ENCODE assay signal across 23 mouse cellular contexts in the genomic region with DNA sequence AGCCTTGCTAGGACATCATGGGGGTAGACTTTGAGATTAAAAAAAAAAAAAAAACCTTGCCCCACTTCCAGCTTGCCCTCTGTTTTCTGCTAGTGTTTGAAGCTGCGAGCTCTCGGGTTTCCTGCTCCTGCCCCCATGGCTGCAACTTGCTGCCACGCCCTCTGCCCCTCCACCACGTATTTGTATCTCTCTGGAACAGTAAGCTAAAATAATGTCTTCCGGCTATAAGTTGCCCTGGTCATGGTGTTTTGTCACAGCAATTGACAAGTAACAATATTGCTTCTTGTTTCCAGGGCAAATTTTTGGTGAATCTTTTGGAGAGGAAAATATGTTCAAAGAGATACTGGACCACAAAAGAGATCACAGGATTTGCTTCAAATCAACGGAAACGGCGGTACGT. TPM values are rescaled to one million over a fixed set of nuclear protein-coding genes. Genes with fewer than 3 reads are reported as not detected.
DNase-seq lines count a peak whose midpoint lies in the region; ATAC-seq lines count a peak whose summit lies in the region.
"Had no signal": no experiment of that assay in that cellular context is flagged by ENCODE, and none has a peak within 500 bp of the region (broad histone marks: within the 10 kb centered on the region; RNA-seq: fewer than 3 reads in every experiment).

No protein-coding gene starts in this region.

- 58% methylated on average over 9 of the region's 9 CpGs for WGBS in heart, embryonic 10.5 days
- WGBS in hindbrain, embryonic 10.5 days = 64% methylated on average over 9 of the region's 9 CpGs
- 66% methylated on average over 9 of the region's 9 CpGs for WGBS in hindbrain, embryonic 11.5 days

- no peak for DNase-seq in heart, embryonic 10.5 days (ENCODE audit: low spot score)
- DNase-seq in heart, postnatal 4 days = no peak
- no peak for DNase-seq in hindbrain, embryonic 10.5 days (ENCODE audit: low spot score)
- DNase-seq in hindbrain, embryonic 11.5 days (ENCODE audit: low spot score) = no peak
- peak; percentile 46 for DNase-seq in thymus, postnatal 0 days (ENCODE audit: low spot score)
- no peak for DNase-seq in thymus, postnatal 10 days (ENCODE audit: low spot score in 2 of 2)
- DNase-seq in layer of hippocampus, adult 9-11 months = no peak
- DNase-seq: adrenal gland, adult 8-10 months; cerebellum, adult 8-10 months; gastrocnemius, postnatal 14 days; kidney, adult 18-20 months; kidney, postnatal 36 days; lung, postnatal 14 days; right cerebral cortex, postnatal 25 days; thymus, adult 2 months had no signal

- no peaks in the 10 kb centered on the region for H3K9me3 ChIP-seq in heart, embryonic 10.5 days
- H3K9me3 ChIP-seq in hindbrain, embryonic 10.5 days = no peaks in the 10 kb centered on the region
- H3K9me3 ChIP-seq in hindbrain, embryonic 11.5 days (ENCODE audit: control insufficient read depth, low read length) = no peaks in the 10 kb centered on the region
- H3K9me3 ChIP-seq: forebrain, embryonic 13.5 days; stomach, embryonic 15.5 days had no signal

- H3K27me3 ChIP-seq in heart, embryonic 10.5 days (ENCODE audit: insufficient read depth, poor library complexity, severe bottlenecking) = no peaks in the 10 kb centered on the region
- peaks cover 49% of the 10 kb centered on the region for H3K27me3 ChIP-seq in hindbrain, embryonic 10.5 days (ENCODE audit: insufficient read depth, poor library complexity, severe bottlenecking)
- H3K27me3 ChIP-seq in hindbrain, embryonic 11.5 days (ENCODE audit: control insufficient read depth, insufficient read depth, low read length) = peaks cover 3% of the 10 kb centered on the region; the same call in 1 of the 2 replicates
- H3K27me3 ChIP-seq: stomach, embryonic 15.5 days had no signal

- H3K27ac ChIP-seq in heart, embryonic 10.5 days = peak overlapping the region; percentile 87
- peak overlapping the region; percentile 74; the same call in 1 of the 2 replicates for H3K27ac ChIP-seq in hindbrain, embryonic 10.5 days
- no peak overlapping the region for H3K27ac ChIP-seq in hindbrain, embryonic 11.5 days (ENCODE audit: low read depth, low read length)

- no peak for ATAC-seq in hindbrain, embryonic 11.5 days (ENCODE audit: low FRiP score)
- ATAC-seq in megakaryocyte progenitor cell, adult 5-6 weeks (replicated peaks; ENCODE audit: poor library complexity) = 0 out of 2 replicates have a peak, but pooled peaks have one; percentile 17
- ATAC-seq: forebrain, embryonic 13.5 days; hindbrain, embryonic 16.5 days; midbrain, embryonic 16.5 days had no signal

- H3K9ac ChIP-seq in hindbrain, embryonic 11.5 days (ENCODE audit: low read depth, low read length) = no peak overlapping the region
- H3K9ac ChIP-seq: forebrain, embryonic 13.5 days; stomach, embryonic 15.5 days had no signal

- H3K4me3 ChIP-seq in heart, embryonic 10.5 days = no peak overlapping the region
- no peak overlapping the region for H3K4me3 ChIP-seq in hindbrain, embryonic 10.5 days
- H3K4me3 ChIP-seq in hindbrain, embryonic 11.5 days (ENCODE audit: low read depth, low read length) = no peak overlapping the region
- H3K4me3 ChIP-seq: forebrain, embryonic 13.5 days; stomach, embryonic 15.5 days had no signal

- H3K4me2 ChIP-seq in hindbrain, embryonic 11.5 days (replicated peaks; ENCODE audit: low read depth, low read length) = no peak overlapping the region
- H3K4me2 ChIP-seq: liver, embryonic 11.5 days; stomach, embryonic 15.5 days had no signal

- H3K36me3 ChIP-seq in heart, embryonic 10.5 days = no peaks in the 10 kb centered on the region
- H3K36me3 ChIP-seq in hindbrain, embryonic 10.5 days = no peaks in the 10 kb centered on the region
- H3K36me3 ChIP-seq in hindbrain, embryonic 11.5 days (ENCODE audit: control insufficient read depth, insufficient read depth, low read length) = no peaks in the 10 kb centered on the region
- H3K36me3 ChIP-seq: stomach, embryonic 15.5 days had no signal

- H3K4me1 ChIP-seq in heart, embryonic 10.5 days = peaks cover 75% of the 10 kb centered on the region
- H3K4me1 ChIP-seq in hindbrain, embryonic 10.5 days (replicated peaks) = peaks cover 71% of the 10 kb centered on the region
- peaks cover 13% of the 10 kb centered on the region for H3K4me1 ChIP-seq in hindbrain, embryonic 11.5 days (replicated peaks; ENCODE audit: control insufficient read depth, insufficient read depth, low read length)
- H3K4me1 ChIP-seq: stomach, embryonic 15.5 days had no signal

RNA-seq across cellular contexts. Expression of a gene that starts 10.1 kb away (rescaled TPM):
- 23.3 and 27.7 TPM in 2 replicates for polyA plus RNA-seq in heart, embryonic 10.5 days (2016; fragmentation: Nextera tagmentation; extraction: Ambion mirVana)
- total RNA-seq in heart, postnatal 4 days (2021) = 100 to 1,000 TPM; 106 to 112 TPM
- 19.1 and 25.6 TPM in 2 replicates for polyA plus RNA-seq in hindbrain, embryonic 10.5 days (2016; fragmentation: Nextera tagmentation; extraction: Ambion mirVana)
- 22.6 and 36.1 TPM in 2 replicates for polyA plus RNA-seq in hindbrain, embryonic 11.5 days (2014; fragmentation: Nextera tagmentation; extraction: Ambion mirVana)
- polyA plus RNA-seq in thymus, postnatal 0 days (2015; fragmentation: Nextera tagmentation; extraction: Ambion mirVana) = 16.3 and 26.8 TPM in 2 replicates
- total RNA-seq in megakaryocyte progenitor cell, adult 5-6 weeks (2015) = 21.7 and 27.0 TPM in 2 replicates
- total RNA-seq in megakaryocyte progenitor cell, adult 5-6 weeks (2017) = 16.4 TPM in 2 replicates

RNA-seq across cellular contexts. Expression of a gene that starts 17.0 kb away (rescaled TPM):
- polyA plus RNA-seq in heart, embryonic 10.5 days (2016; fragmentation: Nextera tagmentation; extraction: Ambion mirVana) = 21.9 and 25.4 TPM in 2 replicates
- 10 to 100 TPM; 17.6 to 18.5 TPM for total RNA-seq in heart, postnatal 4 days (2021)
- polyA plus RNA-seq in hindbrain, embryonic 10.5 days (2016; fragmentation: Nextera tagmentation; extraction: Ambion mirVana) = 15.7 and 17.4 TPM in 2 replicates
- 12.9 and 17.1 TPM in 2 replicates for polyA plus RNA-seq in hindbrain, embryonic 11.5 days (2014; fragmentation: Nextera tagmentation; extraction: Ambion mirVana)
- 14.3 and 15.0 TPM in 2 replicates for polyA plus RNA-seq in thymus, postnatal 0 days (2015; fragmentation: Nextera tagmentation; extraction: Ambion mirVana)
- total RNA-seq in megakaryocyte progenitor cell, adult 5-6 weeks (2015) = 107 and 115 TPM in 2 replicates
- 29.3 and 30.6 TPM in 2 replicates for total RNA-seq in megakaryocyte progenitor cell, adult 5-6 weeks (2017)

RNA-seq across cellular contexts. Expression of a gene that starts 50.6 kb away (rescaled TPM):
- polyA plus RNA-seq in heart, embryonic 10.5 days (2016; fragmentation: Nextera tagmentation; extraction: Ambion mirVana) = 905 and 1,263 TPM in 2 replicates
- total RNA-seq in heart, postnatal 4 days (2021) = 1,000 to 10,000 TPM; 1,381 to 1,460 TPM
- 0.44 TPM in 1 of 2 replicates, not detected in the other for polyA plus RNA-seq in hindbrain, embryonic 10.5 days (2016; fragmentation: Nextera tagmentation; extraction: Ambion mirVana)
- 0.70 TPM in 1 of 2 replicates, not detected in the other for polyA plus RNA-seq in hindbrain, embryonic 11.5 days (2014; fragmentation: Nextera tagmentation; extraction: Ambion mirVana)
- 0.27 and 0.59 TPM in 2 replicates for polyA plus RNA-seq in thymus, postnatal 0 days (2015; fragmentation: Nextera tagmentation; extraction: Ambion mirVana)
- total RNA-seq in megakaryocyte progenitor cell, adult 5-6 weeks (2015) = 4.3 and 5.1 TPM in 2 replicates
- 2.2 and 4.8 TPM in 2 replicates for total RNA-seq in megakaryocyte progenitor cell, adult 5-6 weeks (2017)
- total RNA-seq: adrenal gland, adult 8-10 months; layer of hippocampus, postnatal 10 days had no signal
- polyA plus RNA-seq: cortical plate, adult 2 months; forebrain, embryonic 13.5 days; midbrain, embryonic 16.5 days had no signal

Comparison
In these comparisons a context has a peak if more than half of its experiments do, and no peak if none do; other contexts are left out.
1. RNA of a gene that starts 50.6 kb away (polyA plus RNA-seq): 905 to 1,263 TPM in heart, embryonic 10.5 days; 0.27 to 0.59 TPM in thymus, postnatal 0 days, 0.44 TPM in hindbrain, embryonic 10.5 days and 0.70 TPM in hindbrain, embryonic 11.5 days; every median in the first group is over 100 times any median in the second.